Mouse (Mus musculus) heart, embryonic 11.5 days (tissue): ENCODE measurements at regions not wholly inside any gene's neighbourhood (a gene's known extent, or its start where the extent isn't known, plus 50 kb on each side); places are given as distances from the start of the nearest gene placed in this dataset.

Source experiments
- ATAC-seq: fragments of 200-750 bp; cut with Nextera tagmentation; replicated peaks from 2 replicates; pipeline ENCODE4 v1.8.0; 2017; ENCODE audit warnings: moderate library complexity; ENCODE audit not compliant: insufficient number of reproducible peaks, low FRiP score, low TSS enrichment
- H3K27ac ChIP-seq: fragments of 300-500 bp; sonication (generic); 2 replicates; pipeline ENCODE4 v1.5.1; 2014; ENCODE audit warnings: mild to moderate bottlenecking, low read depth, low read length
- H3K27me3 ChIP-seq: fragments of 300-500 bp; sonication (generic); 2 replicates; pipeline ENCODE4 v1.6.1; 2014; ENCODE audit warnings: mild to moderate bottlenecking, low read length, mixed read lengths; ENCODE audit not compliant: control insufficient read depth, insufficient read depth
- H3K36me3 ChIP-seq: fragments of 300-500 bp; sonication (generic); 2 replicates; pipeline ENCODE4 v1.6.1; 2014; ENCODE audit warnings: mild to moderate bottlenecking, low read length, moderate library complexity, mixed read lengths; ENCODE audit not compliant: control insufficient read depth, insufficient read depth
- H3K4me1 ChIP-seq: fragments of 300-500 bp; sonication (generic); 2 replicates; pipeline ENCODE4 v1.6.1; 2014; ENCODE audit warnings: low read length; ENCODE audit not compliant: control insufficient read depth, insufficient read depth
- H3K4me2 ChIP-seq: fragments of 300-500 bp; sonication (generic); 2 replicates; pipeline ENCODE4 v1.6.1; 2014; ENCODE audit warnings: mild to moderate bottlenecking, moderate library complexity
- H3K4me3 ChIP-seq: fragments of 300-500 bp; sonication (generic); 2 replicates; pipeline ENCODE4 v1.5.1; 2014; ENCODE audit warnings: low read depth, low read length
- H3K9ac ChIP-seq: fragments of 300-500 bp; sonication (generic); 2 replicates; pipeline ENCODE4 v1.6.1; 2014; ENCODE audit warnings: mild to moderate bottlenecking, low read depth, low read length, moderate library complexity
- H3K9me3 ChIP-seq: fragments of 300-500 bp; sonication (generic); replicated peaks from 2 replicates; pipeline ENCODE4 v1.6.1; 2016; ENCODE audit warnings: low read length; ENCODE audit not compliant: control insufficient read depth
- WGBS: fragments of 180-500 bp; shearing (Covaris S2); extraction: QIAGEN DNeasy Blood & Tissue Kit; methylation state at CpG from one replicate; pipeline ENCODE4 v1.1.7; 2014; ENCODE audit not compliant: insufficient replicate concordance; 5-methylcytosine and 5-hydroxymethylcytosine counted together

DNA sequence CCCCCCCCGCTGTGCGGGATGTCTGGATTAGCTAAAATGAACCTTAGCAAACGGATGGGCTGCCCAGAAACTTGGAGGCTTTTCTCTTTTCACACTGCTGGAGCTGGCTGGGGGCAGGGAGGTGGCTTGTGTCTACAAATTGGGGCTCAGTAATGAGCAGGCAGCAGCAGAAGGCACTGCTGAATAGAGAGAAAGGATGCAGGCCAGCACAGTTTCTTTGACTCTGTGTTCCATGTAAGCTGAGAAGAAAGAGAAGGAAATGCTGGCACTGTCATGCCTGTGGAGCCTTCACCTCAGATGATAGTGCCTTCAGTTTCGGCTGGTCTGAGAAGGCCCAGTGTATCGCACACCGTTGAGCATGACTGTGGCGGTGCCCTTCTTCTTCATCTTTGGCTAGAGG, 305.6 kb upstream of the Adgrl2 start:
- Histone ChIP-seq H3K27ac (no peak overlapping the region), H3K4me1 (no peaks in the 10 kb centered on the region), H3K36me3 (no peaks in the 10 kb centered on the region), H3K9me3 (no peaks in the 10 kb centered on the region), H3K9ac (no peak overlapping the region), H3K27me3 (no peaks in the 10 kb centered on the region), H3K4me2 (no peak overlapping the region), H3K4me3 (no peak overlapping the region)
- ATAC-seq: no peak
- WGBS: 67% methylated on average over 7 of the region's 7 CpGs

DNA sequence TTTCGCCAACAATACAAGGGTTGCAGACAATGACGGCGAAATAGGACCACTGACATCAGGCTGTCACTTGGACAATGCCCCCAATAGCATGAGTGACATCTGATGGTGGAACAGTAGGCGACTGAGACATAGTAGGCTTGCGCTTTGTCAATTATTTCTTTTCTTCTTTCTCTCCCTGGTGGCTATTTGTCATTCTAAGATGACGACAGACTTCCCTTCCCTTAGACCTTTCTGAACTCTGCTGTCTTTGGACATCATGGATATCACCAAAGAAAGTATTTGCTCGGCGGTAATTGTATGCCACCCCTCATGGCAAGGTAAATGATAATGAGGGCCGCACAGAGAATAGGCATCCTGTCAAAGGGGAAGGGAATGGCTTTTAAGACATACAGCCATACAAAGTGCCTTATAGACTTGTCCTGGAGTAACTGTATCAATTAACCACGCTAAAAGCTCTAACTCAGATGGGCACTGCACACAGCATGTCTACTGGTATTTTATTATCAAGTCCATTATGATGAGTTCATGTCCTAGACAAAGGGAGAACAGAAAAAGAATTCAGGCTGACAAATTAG, 305.0 kb upstream of the Adgrl2 start:
- Histone ChIP-seq H3K9me3 (no peaks in the 10 kb centered on the region), H3K4me2 (no peak overlapping the region), H3K4me1 (no peaks in the 10 kb centered on the region), H3K27me3 (no peaks in the 10 kb centered on the region), H3K36me3 (no peaks in the 10 kb centered on the region), H3K9ac (no peak overlapping the region), H3K27ac (no peak overlapping the region), H3K4me3 (no peak overlapping the region)
- 80% methylated on average over 10 of the region's 10 CpGs for WGBS
- ATAC-seq: no peak

GRCm38 (mm10) chr3:149294445-149294844, 304.1 kb upstream of the Adgrl2 start:
- 71% methylated on average over 4 of the region's 4 CpGs for WGBS

GRCm38 (mm10) chr3:149292459-149292858, 302.1 kb upstream of the Adgrl2 start:
- no peaks in the 10 kb centered on the region for H3K9me3 ChIP-seq
- H3K4me1 ChIP-seq: no peaks in the 10 kb centered on the region
- no peak overlapping the region for H3K4me2 ChIP-seq
- WGBS: 95% methylated on average over 3 of the region's 3 CpGs
- H3K27ac ChIP-seq: no peak overlapping the region
- H3K4me3 ChIP-seq: no peak overlapping the region
- ATAC-seq: no peak
- no peaks in the 10 kb centered on the region for H3K36me3 ChIP-seq
- H3K9ac ChIP-seq: no peak overlapping the region
- no peaks in the 10 kb centered on the region for H3K27me3 ChIP-seq

More at GRCm38 (mm10) chr3:149294445-149294844, 304.1 kb upstream of the Adgrl2 start:
- Histone ChIP-seq H3K9me3 (no peaks in the 10 kb centered on the region), H3K4me2 (no peak overlapping the region), H3K27ac (no peak overlapping the region), H3K27me3 (no peaks in the 10 kb centered on the region), H3K4me3 (no peak overlapping the region), H3K36me3 (no peaks in the 10 kb centered on the region), H3K4me1 (no peaks in the 10 kb centered on the region), H3K9ac (no peak overlapping the region)
- ATAC-seq: no peak

DNA sequence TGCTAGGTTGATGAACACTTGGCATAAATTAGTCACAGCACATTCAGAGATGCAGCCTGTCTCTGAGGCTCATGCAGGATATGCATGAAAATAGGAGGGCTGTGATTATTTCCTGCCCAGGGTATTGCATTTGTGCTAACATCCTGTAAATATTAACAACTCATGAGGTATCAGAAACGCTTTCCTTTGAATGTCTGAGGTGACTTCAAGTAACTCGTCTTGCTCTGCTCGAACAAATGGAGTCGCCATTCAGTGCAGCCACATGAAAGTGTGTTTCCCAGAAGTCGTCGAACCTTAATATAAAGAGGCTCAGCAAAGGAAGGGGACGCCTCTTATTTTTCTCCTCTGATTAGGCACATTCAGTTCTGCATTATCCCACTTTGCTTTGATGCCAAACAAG, 301.1 kb upstream of the Adgrl2 start:
- Histone ChIP-seq H3K9ac (no peak overlapping the region), H3K27me3 (no peaks in the 10 kb centered on the region), H3K4me2 (no peak overlapping the region), H3K9me3 (no peaks in the 10 kb centered on the region), H3K4me1 (no peaks in the 10 kb centered on the region), H3K27ac (no peak overlapping the region), H3K36me3 (no peaks in the 10 kb centered on the region), H3K4me3 (no peak overlapping the region)
- 73% methylated on average over 7 of the region's 7 CpGs for WGBS
- no peak for ATAC-seq

DNA sequence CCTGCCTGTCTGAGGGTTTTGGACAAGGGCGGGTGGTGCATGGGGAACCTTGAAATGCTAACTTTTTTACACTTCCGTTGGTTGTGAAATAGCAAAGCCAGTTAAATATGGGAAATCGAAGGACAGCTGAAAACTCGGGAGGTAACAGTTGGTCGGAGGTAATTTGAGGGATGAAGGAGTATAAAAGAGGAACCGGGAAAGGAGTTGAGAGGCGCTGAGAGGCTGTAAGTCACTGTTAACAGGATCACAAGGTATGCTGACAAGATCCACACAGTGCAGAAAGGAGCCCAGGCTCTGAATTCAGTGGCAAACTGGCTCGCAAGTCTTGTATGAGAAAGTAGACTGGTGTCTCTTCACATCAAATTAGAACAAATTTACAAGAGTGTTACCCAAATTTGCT, 299.9 kb upstream of the Adgrl2 start:
- WGBS: 42% methylated on average over 8 of the region's 8 CpGs
- H3K27ac ChIP-seq: no peak overlapping the region
- H3K9me3 ChIP-seq: no peaks in the 10 kb centered on the region
- H3K27me3 ChIP-seq: no peaks in the 10 kb centered on the region
- peak overlapping the region; percentile 42 for H3K4me2 ChIP-seq
- no peaks in the 10 kb centered on the region for H3K4me1 ChIP-seq
- H3K9ac ChIP-seq: no peak overlapping the region
- no peaks in the 10 kb centered on the region for H3K36me3 ChIP-seq
- ATAC-seq: no peak
- H3K4me3 ChIP-seq: no peak overlapping the region

- WGBS: 81% methylated on average over 4 of the region's 4 CpGs
- ATAC-seq: no peak
Measured at GRCm38 (mm10) chr3:149287080-149287479, 296.7 kb upstream of the Adgrl2 start.

DNA sequence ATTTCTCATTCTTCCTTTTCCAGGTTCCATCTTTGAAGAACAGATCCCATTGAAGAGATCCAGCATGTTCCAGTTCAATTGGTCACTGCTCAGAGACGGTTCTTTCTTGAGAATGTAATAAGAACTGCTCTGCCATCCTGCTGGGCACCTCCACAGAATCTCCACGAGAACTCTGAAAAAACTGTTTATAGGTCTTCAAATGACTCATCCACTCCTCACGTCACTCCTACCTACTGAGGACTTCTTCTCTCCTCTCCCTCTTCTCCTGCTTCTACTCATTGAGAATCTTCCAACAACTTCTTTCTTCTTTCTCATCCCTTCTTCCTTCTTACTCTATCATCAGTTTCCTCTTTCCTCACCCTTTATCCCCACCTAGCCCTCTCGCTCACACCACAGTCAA, 294.6 kb upstream of the Adgrl2 start:
- 85% methylated on average over 4 of the region's 4 CpGs for WGBS
- Histone ChIP-seq H3K4me1 (no peaks in the 10 kb centered on the region), H3K27ac (no peak overlapping the region), H3K36me3 (no peaks in the 10 kb centered on the region), H3K4me3 (no peak overlapping the region), H3K4me2 (no peak overlapping the region), H3K9me3 (no peaks in the 10 kb centered on the region), H3K27me3 (no peaks in the 10 kb centered on the region), H3K9ac (no peak overlapping the region)
- no peak for ATAC-seq

More at GRCm38 (mm10) chr3:149287080-149287479, 296.7 kb upstream of the Adgrl2 start:
- no peak overlapping the region for H3K27ac ChIP-seq
- no peaks in the 10 kb centered on the region for H3K9me3 ChIP-seq
- no peaks in the 10 kb centered on the region for H3K27me3 ChIP-seq
- H3K4me1 ChIP-seq: no peaks in the 10 kb centered on the region
- H3K4me3 ChIP-seq: no peak overlapping the region
- no peak overlapping the region for H3K4me2 ChIP-seq
- no peak overlapping the region for H3K9ac ChIP-seq
- H3K36me3 ChIP-seq: no peaks in the 10 kb centered on the region
